Mouse (Mus musculus): ENCODE data around the gene Mcl1. TPM values are rescaled to one million over a fixed set of nuclear protein-coding genes. Genes with fewer than 3 reads are reported as not detected.
A peak's percentile ranks its signal among the peaks of the same experiment; 100 is the strongest.

Gene Mcl1
- polyA plus RNA-seq, 1 experiment = 45.4 TPM

GRCm38 (mm10) chr3:95658868-95659712 lies 502 bp downstream of the Mcl1 start:
- no peaks in the 10 kb centered on the region for H3K27me3 ChIP-seq (ENCODE audit: control insufficient read depth, insufficient read depth, low read length)
- H3K4me3 ChIP-seq (replicated peaks; ENCODE audit: insufficient read depth, low read depth, low read length) = peak overlapping the region; percentile 67
- no peak for TF ChIP-seq CTCF (IDR thresholded peaks at IDR 0.05; ENCODE audit: borderline replicate concordance, insufficient read depth, low read depth, low read length)
- 0 out of 2 replicates have a peak, but pooled peaks have one; percentile 8 for TF ChIP-seq POLR2A (IDR thresholded peaks at IDR 0.05; ENCODE audit: borderline replicate concordance, insufficient read depth, low read length)
- peak in 1 of 2 experiments; percentile 65 for DNase-seq
- peak overlapping the region; percentile 89 for H3K27ac ChIP-seq (ENCODE audit: insufficient read depth, low read length)
- peaks cover 15% of the 10 kb centered on the region for H3K4me1 ChIP-seq (ENCODE audit: control insufficient read depth, insufficient read depth, low read length)
- WGBS = under 1% methylated on average over 112 of the region's 113 CpGs

GRCm38 (mm10) chr3:95659948-95660347 lies 1.4 kb downstream of the Mcl1 start:
- WGBS = 1% methylated on average over 8 of the region's 8 CpGs
- TF ChIP-seq POLR2A (IDR thresholded peaks at IDR 0.05; ENCODE audit: borderline replicate concordance, insufficient read depth, low read length) = no peak
- no peak for TF ChIP-seq CTCF (IDR thresholded peaks at IDR 0.05; ENCODE audit: borderline replicate concordance, insufficient read depth, low read depth, low read length)
- Histone ChIP-seq H3K4me1 (ENCODE audit: control insufficient read depth, insufficient read depth, low read length) (peaks cover 15% of the 10 kb centered on the region), H3K27ac (ENCODE audit: insufficient read depth, low read length) (peak overlapping the region; percentile 89; the same call in 1 of the 2 replicates), H3K27me3 (ENCODE audit: control insufficient read depth, insufficient read depth, low read length) (no peaks in the 10 kb centered on the region), H3K4me3 (replicated peaks; ENCODE audit: insufficient read depth, low read depth, low read length) (peak overlapping the region; percentile 67)
- DNase-seq = no peak

- no peak for TF ChIP-seq POLR2A (IDR thresholded peaks at IDR 0.05; ENCODE audit: borderline replicate concordance, insufficient read depth, low read length)
- no peak for TF ChIP-seq CTCF (IDR thresholded peaks at IDR 0.05; ENCODE audit: borderline replicate concordance, insufficient read depth, low read depth, low read length)
- Histone ChIP-seq H3K27me3 (ENCODE audit: control insufficient read depth, insufficient read depth, low read length) (no peaks in the 10 kb centered on the region), H3K27ac (ENCODE audit: insufficient read depth, low read length) (no peak overlapping the region), H3K4me3 (replicated peaks; ENCODE audit: insufficient read depth, low read depth, low read length) (peak overlapping the region; percentile 26), H3K4me1 (ENCODE audit: control insufficient read depth, insufficient read depth, low read length) (peaks cover 15% of the 10 kb centered on the region)
- 11% methylated on average over 2 of the region's 2 CpGs for WGBS
- no peak for DNase-seq
Measured at GRCm38 (mm10) chr3:95660788-95661478, 2.3 kb downstream of the Mcl1 start.

- peaks cover 15% of the 10 kb centered on the region for H3K4me1 ChIP-seq (ENCODE audit: control insufficient read depth, insufficient read depth, low read length)
- WGBS = 42% methylated on average over 7 of the region's 7 CpGs
- H3K27ac ChIP-seq (ENCODE audit: insufficient read depth, low read length) = no peak overlapping the region
- no peak for DNase-seq
- H3K4me3 ChIP-seq (replicated peaks; ENCODE audit: insufficient read depth, low read depth, low read length) = peak overlapping the region; percentile 15
- no peaks in the 10 kb centered on the region for H3K27me3 ChIP-seq (ENCODE audit: control insufficient read depth, insufficient read depth, low read length)
- no peak for TF ChIP-seq POLR2A (IDR thresholded peaks at IDR 0.05; ENCODE audit: borderline replicate concordance, insufficient read depth, low read length)
- TF ChIP-seq CTCF (IDR thresholded peaks at IDR 0.05; ENCODE audit: borderline replicate concordance, insufficient read depth, low read depth, low read length) = no peak
Measured at GRCm38 (mm10) chr3:95661945-95662715, 3.5 kb downstream of the Mcl1 start.

GRCm38 (mm10) chr3:95662724-95663449 lies 4.3 kb downstream of the Mcl1 start:
- no peak for TF ChIP-seq CTCF (IDR thresholded peaks at IDR 0.05; ENCODE audit: borderline replicate concordance, insufficient read depth, low read depth, low read length)
- no peak for TF ChIP-seq POLR2A (IDR thresholded peaks at IDR 0.05; ENCODE audit: borderline replicate concordance, insufficient read depth, low read length)
- Histone ChIP-seq H3K27me3 (ENCODE audit: control insufficient read depth, insufficient read depth, low read length) (no peaks in the 10 kb centered on the region), H3K27ac (ENCODE audit: insufficient read depth, low read length) (no peak overlapping the region), H3K4me3 (replicated peaks; ENCODE audit: insufficient read depth, low read depth, low read length) (no peak overlapping the region), H3K4me1 (ENCODE audit: control insufficient read depth, insufficient read depth, low read length) (peaks cover 20% of the 10 kb centered on the region)
- DNase-seq = no peak
- WGBS = 74% methylated on average over 7 of the region's 7 CpGs

- 56% methylated on average over 2 of the region's 2 CpGs for WGBS
- peaks cover 20% of the 10 kb centered on the region for H3K4me1 ChIP-seq (ENCODE audit: control insufficient read depth, insufficient read depth, low read length)
Measured at GRCm38 (mm10) chr3:95663486-95663885, 4.9 kb downstream of the Mcl1 start.

More at GRCm38 (mm10) chr3:95663486-95663885, 4.9 kb downstream of the Mcl1 start:
- DNase-seq = no peak
- Histone ChIP-seq H3K27ac (ENCODE audit: insufficient read depth, low read length) (no peak overlapping the region), H3K4me3 (replicated peaks; ENCODE audit: insufficient read depth, low read depth, low read length) (no peak overlapping the region), H3K27me3 (ENCODE audit: control insufficient read depth, insufficient read depth, low read length) (no peaks in the 10 kb centered on the region)
- TF ChIP-seq POLR2A (IDR thresholded peaks at IDR 0.05; ENCODE audit: borderline replicate concordance, insufficient read depth, low read length) (no peak), CTCF (IDR thresholded peaks at IDR 0.05; ENCODE audit: borderline replicate concordance, insufficient read depth, low read depth, low read length) (no peak)
